Mouse (Mus musculus) forebrain, embryonic 13.5 days (tissue): ENCODE measurements around the gene Pla1a. TPM values are rescaled to one million over a fixed set of nuclear protein-coding genes. Genes with fewer than 3 reads are reported as not detected.

Source experiments
- ATAC-seq: fragments of 200-750 bp; cut with Nextera tagmentation; 2 replicates; pipeline ENCODE4 v1.8.0; 2017
- H3K27ac ChIP-seq: fragments of 300-500 bp; sonication (generic); 2 replicates; pipeline ENCODE4 v1.5.1; 2015; ENCODE audit warnings: inconsistent platforms, mild to moderate bottlenecking, moderate library complexity
- H3K27me3 ChIP-seq: fragments of 300-500 bp; sonication (generic); 2 replicates; pipeline ENCODE4 v1.6.1; 2015; ENCODE audit warnings: mild to moderate bottlenecking, inconsistent platforms
- H3K36me3 ChIP-seq: fragments of 300-500 bp; sonication (generic); 2 replicates; pipeline ENCODE4 v1.6.1; 2015; ENCODE audit warnings: mild to moderate bottlenecking, inconsistent platforms; ENCODE audit not compliant: poor library complexity, severe bottlenecking
- H3K4me1 ChIP-seq: fragments of 300-500 bp; sonication (generic); 2 replicates; pipeline ENCODE4 v1.6.1; 2015; ENCODE audit warnings: inconsistent platforms
- H3K4me2 ChIP-seq: fragments of 300-500 bp; sonication (generic); 2 replicates; pipeline ENCODE4 v1.6.1; 2015; ENCODE audit warnings: inconsistent platforms, mild to moderate bottlenecking, moderate library complexity
- H3K4me3 ChIP-seq: fragments of 300-500 bp; sonication (generic); 2 replicates; pipeline ENCODE4 v1.5.1; 2015; ENCODE audit warnings: mild to moderate bottlenecking, inconsistent platforms
- H3K9ac ChIP-seq: fragments of 300-500 bp; sonication (generic); 2 replicates; pipeline ENCODE4 v1.6.1; 2015; ENCODE audit warnings: mild to moderate bottlenecking, inconsistent platforms
- H3K9me3 ChIP-seq: fragments of 300-500 bp; sonication (generic); replicated peaks from 2 replicates; pipeline ENCODE4 v1.6.1; 2016; ENCODE audit warnings: inconsistent platforms
- WGBS: fragments of 180-500 bp; shearing (Covaris S2); methylation state at CpG from one replicate; pipeline ENCODE4 v1.1.7; 2015; 5-methylcytosine and 5-hydroxymethylcytosine counted together
- polyA plus RNA-seq: library from polyadenylated mRNA; unstranded; fragments of >200 nt; fragmentation: Nextera tagmentation; extraction: Ambion mirVana; gene quantifications from 2 replicates; pipeline ENCODE4 v1.2.1, GENCODE M21; 2015

Gene Pla1a
- polyA plus RNA-seq, 1 experiment from 2014 or later: 0.45 TPM

- H3K9me3 ChIP-seq: no peaks in the 10 kb centered on the region
- H3K4me1 ChIP-seq: no peaks in the 10 kb centered on the region
- H3K4me3 ChIP-seq: no peak overlapping the region
- H3K9ac ChIP-seq: no peak overlapping the region
- no peak overlapping the region for H3K27ac ChIP-seq
- ATAC-seq: no peak
- H3K36me3 ChIP-seq: no peaks in the 10 kb centered on the region
- H3K27me3 ChIP-seq: no peaks in the 10 kb centered on the region
- H3K4me2 ChIP-seq: no peak overlapping the region
- WGBS: 40% methylated on average over 3 of the region's 3 CpGs
Observed at GRCm38 (mm10) chr16:38468706-38469018, 35.7 kb upstream of the Pla1a start.

- 88% methylated on average over 8 of the region's 8 CpGs for WGBS
- no peak overlapping the region for H3K4me3 ChIP-seq
- H3K9ac ChIP-seq: no peak overlapping the region
- no peaks in the 10 kb centered on the region for H3K9me3 ChIP-seq
- no peak for ATAC-seq
- H3K4me1 ChIP-seq: no peaks in the 10 kb centered on the region
- no peaks in the 10 kb centered on the region for H3K27me3 ChIP-seq
- H3K4me2 ChIP-seq: no peak overlapping the region
- H3K36me3 ChIP-seq: no peaks in the 10 kb centered on the region
- no peak overlapping the region for H3K27ac ChIP-seq
Observed at GRCm38 (mm10) chr16:38467917-38468705, 35.2 kb upstream of the Pla1a start.

- no peak for ATAC-seq
Observed at GRCm38 (mm10) chr16:38467091-38467916, 34.4 kb upstream of the Pla1a start.

GRCm38 (mm10) chr16:38466089-38466488 is 33.1 kb upstream of the Pla1a start:
- H3K27me3 ChIP-seq: no peaks in the 10 kb centered on the region
- WGBS: 77% methylated on average over 4 of the region's 4 CpGs
- H3K9ac ChIP-seq: no peak overlapping the region
- no peak overlapping the region for H3K27ac ChIP-seq
- ATAC-seq: no peak
- no peaks in the 10 kb centered on the region for H3K36me3 ChIP-seq
- no peak overlapping the region for H3K4me3 ChIP-seq
- no peak overlapping the region for H3K4me2 ChIP-seq
- H3K9me3 ChIP-seq: no peaks in the 10 kb centered on the region
- no peaks in the 10 kb centered on the region for H3K4me1 ChIP-seq

More at GRCm38 (mm10) chr16:38467091-38467916, 34.4 kb upstream of the Pla1a start:
- no peak overlapping the region for H3K4me3 ChIP-seq
- 91% methylated on average over 13 of the region's 13 CpGs for WGBS
- H3K27me3 ChIP-seq: no peaks in the 10 kb centered on the region
- H3K9me3 ChIP-seq: no peaks in the 10 kb centered on the region
- no peaks in the 10 kb centered on the region for H3K4me1 ChIP-seq
- no peak overlapping the region for H3K9ac ChIP-seq
- H3K36me3 ChIP-seq: no peaks in the 10 kb centered on the region
- no peak overlapping the region for H3K27ac ChIP-seq
- no peak overlapping the region for H3K4me2 ChIP-seq

GRCm38 (mm10) chr16:38463305-38463704 is 30.4 kb upstream of the Pla1a start:
- H3K27me3 ChIP-seq: no peaks in the 10 kb centered on the region
- H3K27ac ChIP-seq: no peak overlapping the region
- 92% methylated on average over 5 of the region's 5 CpGs for WGBS
- H3K4me3 ChIP-seq: no peak overlapping the region
- no peak overlapping the region for H3K4me2 ChIP-seq
- no peak overlapping the region for H3K9ac ChIP-seq
- no peaks in the 10 kb centered on the region for H3K4me1 ChIP-seq
- no peak for ATAC-seq
- no peaks in the 10 kb centered on the region for H3K9me3 ChIP-seq
- no peaks in the 10 kb centered on the region for H3K36me3 ChIP-seq

GRCm38 (mm10) chr16:38462161-38462560 is 29.2 kb upstream of the Pla1a start:
- H3K36me3 ChIP-seq: no peaks in the 10 kb centered on the region
- no peaks in the 10 kb centered on the region for H3K4me1 ChIP-seq
- no peak overlapping the region for H3K9ac ChIP-seq
- WGBS: 92% methylated on average over 7 of the region's 7 CpGs
- no peak overlapping the region for H3K27ac ChIP-seq
- no peaks in the 10 kb centered on the region for H3K27me3 ChIP-seq
- ATAC-seq: no peak
- H3K9me3 ChIP-seq: no peaks in the 10 kb centered on the region
- no peak overlapping the region for H3K4me2 ChIP-seq
- H3K4me3 ChIP-seq: no peak overlapping the region

- Histone ChIP-seq H3K4me3 (no peak overlapping the region), H3K4me1 (no peaks in the 10 kb centered on the region), H3K4me2 (no peak overlapping the region), H3K27ac (no peak overlapping the region), H3K9me3 (no peaks in the 10 kb centered on the region), H3K27me3 (no peaks in the 10 kb centered on the region), H3K36me3 (no peaks in the 10 kb centered on the region), H3K9ac (no peak overlapping the region)
- 84% methylated on average over 8 of the region's 8 CpGs for WGBS
- no peak for ATAC-seq
Observed at GRCm38 (mm10) chr16:38461749-38462148, 28.8 kb upstream of the Pla1a start.

GRCm38 (mm10) chr16:38459990-38460389 is 27.0 kb upstream of the Pla1a start:
- Histone ChIP-seq H3K36me3 (no peaks in the 10 kb centered on the region), H3K27ac (no peak overlapping the region), H3K27me3 (no peaks in the 10 kb centered on the region), H3K4me3 (no peak overlapping the region), H3K9ac (no peak overlapping the region), H3K9me3 (no peaks in the 10 kb centered on the region), H3K4me1 (no peaks in the 10 kb centered on the region), H3K4me2 (no peak overlapping the region)
- 94% methylated on average over 4 of the region's 4 CpGs for WGBS
- no peak for ATAC-seq

GRCm38 (mm10) chr16:38458600-38459280 is 25.8 kb upstream of the Pla1a start:
- ATAC-seq: no peak
- H3K4me3 ChIP-seq: no peak overlapping the region
- no peaks in the 10 kb centered on the region for H3K9me3 ChIP-seq
- no peaks in the 10 kb centered on the region for H3K36me3 ChIP-seq
- H3K27ac ChIP-seq: no peak overlapping the region
- no peaks in the 10 kb centered on the region for H3K27me3 ChIP-seq
- H3K9ac ChIP-seq: no peak overlapping the region
- 78% methylated on average over 6 of the region's 6 CpGs for WGBS
- no peaks in the 10 kb centered on the region for H3K4me1 ChIP-seq
- no peak overlapping the region for H3K4me2 ChIP-seq

GRCm38 (mm10) chr16:38456812-38457567 is 24.0 kb upstream of the Pla1a start:
- Histone ChIP-seq H3K9me3 (no peaks in the 10 kb centered on the region), H3K4me1 (peaks cover 4% of the 10 kb centered on the region; the same call in 1 of the 2 replicates), H3K27ac (no peak overlapping the region), H3K4me2 (no peak overlapping the region), H3K4me3 (no peak overlapping the region), H3K9ac (no peak overlapping the region), H3K36me3 (no peaks in the 10 kb centered on the region), H3K27me3 (no peaks in the 10 kb centered on the region)
- 67% methylated on average over 11 of the region's 11 CpGs for WGBS
- no peak for ATAC-seq

- Histone ChIP-seq H3K9ac (no peak within 1 kb of the TSS), H3K4me3 (no peak within 1 kb of the TSS)
Observed at GRCm38 (mm10) chr16:38455511-38456418, 22.8 kb upstream of the Pla1a start, which contains the start of gene Cd80. Gene Cd80, plus strand, starts transcription at chr16:38455561.

More at GRCm38 (mm10) chr16:38455511-38456418, 22.8 kb upstream of the Pla1a start, which contains the start of gene Cd80:
- Histone ChIP-seq H3K9me3 (no peaks in the 10 kb centered on the region), H3K4me2 (no peak within 1 kb of the TSS), H3K4me1 (peaks cover 14% of the 10 kb centered on the region), H3K27ac (no peak within 1 kb of the TSS), H3K27me3 (no peaks in the 10 kb centered on the region), H3K36me3 (no peaks in the 10 kb centered on the region; the same call in 1 of the 2 replicates)
- ATAC-seq: no peak
- 71% methylated on average over 17 of the region's 17 CpGs for WGBS
